16 mouse cellular contexts compared by ENCODE assay signal in the genomic region with DNA sequence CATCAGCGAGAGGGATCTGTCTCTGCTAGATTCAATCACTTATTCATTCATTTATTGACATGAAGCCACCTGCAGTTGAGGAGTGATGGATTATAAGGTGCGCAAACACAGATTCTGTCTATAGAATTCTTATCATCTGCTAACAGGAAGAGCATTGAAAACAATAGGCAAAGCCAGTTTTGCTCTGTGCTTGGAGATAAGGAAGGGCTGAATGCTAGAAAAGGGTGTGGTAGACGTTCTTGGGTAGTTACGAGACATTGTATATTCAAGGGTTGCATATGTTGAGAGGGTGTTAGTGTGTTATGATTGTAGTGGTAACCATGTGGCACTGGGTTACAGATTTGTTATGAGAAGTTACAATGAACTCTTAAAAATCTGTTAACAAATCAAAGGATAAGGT.
"Had no signal": no experiment of that assay in that cellular context is flagged by ENCODE, and none has a peak within 500 bp of the region (broad histone marks: within the 10 kb centered on the region; RNA-seq: fewer than 3 reads in every experiment).

No protein-coding gene starts in this region.

- H3K4me1 ChIP-seq: neural tube, embryonic 15.5 days; stomach, embryonic 15.5 days had no signal

- H3K36me3 ChIP-seq: neural tube, embryonic 13.5 days; neural tube, embryonic 15.5 days; stomach, embryonic 15.5 days had no signal

- H3K9ac ChIP-seq: neural tube, embryonic 13.5 days; neural tube, embryonic 15.5 days; stomach, embryonic 15.5 days had no signal

- H3K27me3 ChIP-seq: neural tube, embryonic 13.5 days; neural tube, embryonic 15.5 days; stomach, embryonic 15.5 days had no signal

- DNase-seq: retina, postnatal 1 day; right cerebral cortex, adult 18-20 months; right cerebral cortex, postnatal 14 days; right cerebral cortex, postnatal 25 days; right cerebral cortex, postnatal 4 days; spleen, adult 18-20 months; thymus, adult 18-20 months; thymus, adult 2 months; thymus, postnatal 14 days; thymus, postnatal 25 days; thymus, postnatal 36 days; thymus, postnatal 4 days had no signal

- H3K4me3 ChIP-seq: neural tube, embryonic 13.5 days; neural tube, embryonic 15.5 days; stomach, embryonic 15.5 days had no signal

- H3K9me3 ChIP-seq: neural tube, embryonic 13.5 days; neural tube, embryonic 15.5 days; stomach, embryonic 15.5 days had no signal

- H3K27ac ChIP-seq: neural tube, embryonic 13.5 days; neural tube, embryonic 15.5 days; stomach, embryonic 15.5 days; stomach, postnatal 0 days had no signal

- H3K4me2 ChIP-seq: neural tube, embryonic 13.5 days; neural tube, embryonic 15.5 days; stomach, embryonic 15.5 days had no signal
